Mouse (Mus musculus) limb, embryonic 13.5 days (tissue): Measurements from ENCODE around the gene Pak7. TPM values are rescaled to one million over a fixed set of nuclear protein-coding genes. Genes with fewer than 3 reads are reported as not detected.

Source experiments
- ATAC-seq: fragments of 200-750 bp; cut with Nextera tagmentation; 2 replicates; pipeline ENCODE4 v1.8.0; 2017; ENCODE audit warnings: low read depth, moderate number of reproducible peaks, moderate TSS enrichment; ENCODE audit not compliant: low FRiP score
- H3K27ac ChIP-seq: fragments of 300-500 bp; sonication (generic); 2 replicates; pipeline ENCODE4 v1.5.1; 2015; ENCODE audit warnings: inconsistent platforms, mild to moderate bottlenecking, moderate library complexity
- H3K27me3 ChIP-seq: fragments of 300-500 bp; sonication (generic); 2 replicates; pipeline ENCODE4 v1.6.1; 2015; ENCODE audit warnings: mild to moderate bottlenecking, inconsistent platforms
- H3K36me3 ChIP-seq: fragments of 300-500 bp; sonication (generic); 2 replicates; pipeline ENCODE4 v1.6.1; 2015; ENCODE audit warnings: inconsistent platforms, mild to moderate bottlenecking, moderate library complexity
- H3K4me1 ChIP-seq: fragments of 300-500 bp; sonication (generic); 2 replicates; pipeline ENCODE4 v1.6.1; 2015; ENCODE audit warnings: inconsistent platforms
- H3K4me2 ChIP-seq: fragments of 300-500 bp; sonication (generic); replicated peaks from 2 replicates; pipeline ENCODE4 v1.6.1; 2015; ENCODE audit warnings: inconsistent platforms, mild to moderate bottlenecking, moderate library complexity
- H3K4me3 ChIP-seq: fragments of 300-500 bp; sonication (generic); 2 replicates; pipeline ENCODE4 v1.5.1; 2015; ENCODE audit warnings: moderate library complexity, mild to moderate bottlenecking, inconsistent platforms
- H3K9ac ChIP-seq: fragments of 300-500 bp; sonication (generic); 2 replicates; pipeline ENCODE4 v1.6.1; 2015; ENCODE audit warnings: mild to moderate bottlenecking, inconsistent platforms
- H3K9me3 ChIP-seq: fragments of 300-500 bp; sonication (generic); 2 replicates; pipeline ENCODE4 v1.6.1; 2016; ENCODE audit warnings: inconsistent platforms
- WGBS: fragments of 180-500 bp; shearing (Covaris S2); methylation state at CpG from one replicate; pipeline ENCODE4 v1.1.7; 2015; 5-methylcytosine and 5-hydroxymethylcytosine counted together
- polyA plus RNA-seq: library from polyadenylated mRNA; unstranded; fragments of >200 nt; fragmentation: Nextera tagmentation; extraction: Ambion mirVana; gene quantifications from 2 replicates; pipeline ENCODE4 v1.2.1, GENCODE M21; 2015

Pak7 gene
- polyA plus RNA-seq, 1 experiment from 2014 or later, result 1.4 TPM

GRCm38 (mm10) chr2:136148999-136149398, 238.8 kb downstream of the Pak7 start:
- ATAC-seq, result peak; percentile 91

GRCm38 (mm10) chr2:136140807-136141206, 247.0 kb downstream of the Pak7 start:
- Histone ChIP-seq H3K9me3 (no peaks in the 10 kb centered on the region), H3K4me3 (no peak overlapping the region), H3K4me1 (no peaks in the 10 kb centered on the region), H3K9ac (no peak overlapping the region), H3K27ac (no peak overlapping the region), H3K36me3 (no peaks in the 10 kb centered on the region), H3K27me3 (no peaks in the 10 kb centered on the region), H3K4me2 (no peak overlapping the region)
- WGBS, result 75% methylated on average over 2 of the region's 2 CpGs
- no peak for ATAC-seq

More at GRCm38 (mm10) chr2:136148999-136149398, 238.8 kb downstream of the Pak7 start:
- WGBS, result 3% methylated on average over 6 of the region's 6 CpGs
- Histone ChIP-seq H3K36me3 (no peaks in the 10 kb centered on the region), H3K9ac (no peak overlapping the region), H3K27ac (no peak overlapping the region), H3K4me2 (0 out of 2 replicates have a peak overlapping the region, but pooled peaks have one; percentile 30), H3K4me1 (no peaks in the 10 kb centered on the region), H3K27me3 (no peaks in the 10 kb centered on the region), H3K4me3 (no peak overlapping the region), H3K9me3 (no peaks in the 10 kb centered on the region)

- ATAC-seq, result no peak
- Histone ChIP-seq H3K27me3 (no peaks in the 10 kb centered on the region), H3K27ac (no peak overlapping the region), H3K9ac (no peak overlapping the region), H3K36me3 (no peaks in the 10 kb centered on the region), H3K4me3 (no peak overlapping the region), H3K4me1 (no peaks in the 10 kb centered on the region), H3K9me3 (no peaks in the 10 kb centered on the region), H3K4me2 (no peak overlapping the region)
- WGBS, result 45% methylated on average over 4 of the region's 4 CpGs
Observed at GRCm38 (mm10) chr2:136139159-136140069, 248.4 kb downstream of the Pak7 start.

- Histone ChIP-seq H3K4me2 (no peak overlapping the region), H3K36me3 (no peaks in the 10 kb centered on the region), H3K9me3 (no peaks in the 10 kb centered on the region), H3K9ac (no peak overlapping the region), H3K27me3 (no peaks in the 10 kb centered on the region), H3K27ac (no peak overlapping the region), H3K4me3 (no peak overlapping the region), H3K4me1 (no peaks in the 10 kb centered on the region)
- ATAC-seq, result no peak
Observed at GRCm38 (mm10) chr2:136138451-136138850, 249.3 kb downstream of the Pak7 start.

- Histone ChIP-seq H3K9ac (no peak overlapping the region), H3K4me3 (no peak overlapping the region), H3K36me3 (no peaks in the 10 kb centered on the region), H3K27ac (no peak overlapping the region), H3K9me3 (no peaks in the 10 kb centered on the region), H3K4me1 (no peaks in the 10 kb centered on the region), H3K4me2 (no peak overlapping the region), H3K27me3 (no peaks in the 10 kb centered on the region)
- WGBS, result 7% methylated on average over 6 of the region's 6 CpGs
- 0 out of 2 replicates have a peak, but pooled peaks have one; percentile 15 for ATAC-seq
Observed at GRCm38 (mm10) chr2:136121867-136122266, 265.9 kb downstream of the Pak7 start.

- Histone ChIP-seq H3K4me3 (no peak overlapping the region), H3K4me1 (no peaks in the 10 kb centered on the region), H3K4me2 (no peak overlapping the region), H3K9me3 (no peaks in the 10 kb centered on the region), H3K9ac (no peak overlapping the region), H3K27ac (no peak overlapping the region), H3K36me3 (no peaks in the 10 kb centered on the region), H3K27me3 (no peaks in the 10 kb centered on the region)
- 91% methylated on average over 2 of the region's 2 CpGs for WGBS
- no peak for ATAC-seq
Observed at GRCm38 (mm10) chr2:136118006-136118405, 269.8 kb downstream of the Pak7 start.

GRCm38 (mm10) chr2:136113374-136113773, 274.4 kb downstream of the Pak7 start:
- H3K27ac ChIP-seq, result no peak overlapping the region
- H3K27me3 ChIP-seq, result no peaks in the 10 kb centered on the region
- ATAC-seq, result no peak
- H3K36me3 ChIP-seq, result no peaks in the 10 kb centered on the region
- H3K4me3 ChIP-seq, result no peak overlapping the region
- H3K4me1 ChIP-seq, result peaks cover 12% of the 10 kb centered on the region
- no peaks in the 10 kb centered on the region for H3K9me3 ChIP-seq
- 72% methylated on average over 6 of the region's 6 CpGs for WGBS
- no peak overlapping the region for H3K9ac ChIP-seq
- H3K4me2 ChIP-seq, result no peak overlapping the region

- no peak; the same call in 1 of the 2 replicates for ATAC-seq
- 6% methylated on average over 2 of the region's 2 CpGs for WGBS
Observed at GRCm38 (mm10) chr2:136109038-136109363, 278.8 kb downstream of the Pak7 start.

GRCm38 (mm10) chr2:136108124-136109037, 279.4 kb downstream of the Pak7 start:
- WGBS, result 32% methylated on average over 6 of the region's 6 CpGs
- Histone ChIP-seq H3K9me3 (no peaks in the 10 kb centered on the region), H3K27ac (no peak overlapping the region; the same call in 1 of the 2 replicates), H3K4me3 (no peak overlapping the region), H3K9ac (no peak overlapping the region), H3K27me3 (no peaks in the 10 kb centered on the region), H3K36me3 (no peaks in the 10 kb centered on the region), H3K4me2 (no peak overlapping the region), H3K4me1 (peaks cover 21% of the 10 kb centered on the region)
- no peak for ATAC-seq

More at GRCm38 (mm10) chr2:136109038-136109363, 278.8 kb downstream of the Pak7 start:
- no peak overlapping the region for H3K4me3 ChIP-seq
- no peak overlapping the region for H3K27ac ChIP-seq
- H3K27me3 ChIP-seq, result no peaks in the 10 kb centered on the region
- H3K4me1 ChIP-seq, result peaks cover 21% of the 10 kb centered on the region
- no peak overlapping the region for H3K9ac ChIP-seq
- H3K9me3 ChIP-seq, result no peaks in the 10 kb centered on the region
- H3K36me3 ChIP-seq, result no peaks in the 10 kb centered on the region
- no peak overlapping the region for H3K4me2 ChIP-seq

GRCm38 (mm10) chr2:136107597-136107996, 280.2 kb downstream of the Pak7 start:
- Histone ChIP-seq H3K27me3 (no peaks in the 10 kb centered on the region), H3K4me2 (no peak overlapping the region), H3K36me3 (no peaks in the 10 kb centered on the region), H3K27ac (no peak overlapping the region), H3K9ac (no peak overlapping the region), H3K4me1 (peaks cover 21% of the 10 kb centered on the region), H3K9me3 (no peaks in the 10 kb centered on the region), H3K4me3 (no peak overlapping the region)
- no peak for ATAC-seq

- 91% methylated on average over 3 of the region's 3 CpGs for WGBS
- H3K4me3 ChIP-seq, result no peak overlapping the region
- ATAC-seq, result no peak
- H3K27ac ChIP-seq, result no peak overlapping the region
- no peaks in the 10 kb centered on the region for H3K9me3 ChIP-seq
- H3K4me2 ChIP-seq, result no peak overlapping the region
- no peaks in the 10 kb centered on the region for H3K36me3 ChIP-seq
- H3K9ac ChIP-seq, result no peak overlapping the region
- no peaks in the 10 kb centered on the region for H3K27me3 ChIP-seq
- H3K4me1 ChIP-seq, result no peaks in the 10 kb centered on the region
Observed at GRCm38 (mm10) chr2:136097143-136097542, 290.6 kb downstream of the Pak7 start.

- Histone ChIP-seq H3K4me3 (no peak overlapping the region), H3K27ac (no peak overlapping the region), H3K9me3 (no peaks in the 10 kb centered on the region), H3K9ac (no peak overlapping the region), H3K4me1 (no peaks in the 10 kb centered on the region), H3K4me2 (no peak overlapping the region), H3K36me3 (no peaks in the 10 kb centered on the region), H3K27me3 (no peaks in the 10 kb centered on the region)
- no peak for ATAC-seq
- 57% methylated on average over 2 of the region's 2 CpGs for WGBS
Observed at GRCm38 (mm10) chr2:136095978-136096377, 291.8 kb downstream of the Pak7 start.
